Mouse (Mus musculus) ES-E14 (cell line): Measurements from ENCODE around the gene Gm49380. TPM values are rescaled to one million over a fixed set of nuclear protein-coding genes. Genes with fewer than 3 reads are reported as not detected.

Source experiments
- DNase-seq: peaks from one replicate; pipeline ENCODE4 v3.0.0-alpha.2; 2013; ENCODE audit warnings: low read depth, low spot score
- H3K27ac ChIP-seq: 2 replicates; pipeline ENCODE4 v1.5.1; 2012; ENCODE audit warnings: low read depth, mild to moderate bottlenecking, low read length, moderate library complexity, mixed read lengths; ENCODE audit not compliant: poor library complexity, insufficient read depth, severe bottlenecking
- H3K36me3 ChIP-seq: 2 replicates; pipeline ENCODE4 v1.6.1; 2012; ENCODE audit warnings: mild to moderate bottlenecking, low read length, moderate library complexity, mixed read lengths; ENCODE audit not compliant: control insufficient read depth, poor library complexity, insufficient read depth, severe bottlenecking
- H3K4me1 ChIP-seq, 2 experiments: fragments of 150-350 bp in 1 of 2; sonication (generic) in 1 of 2; 2 replicates each; pipeline ENCODE4 v1.6.1; 2012; ENCODE audit warnings: low read length in 2 of 2, mild to moderate bottlenecking in 1 of 2, mixed read lengths in 1 of 2; ENCODE audit not compliant: control insufficient read depth in 2 of 2, insufficient read depth in 2 of 2, poor library complexity in 1 of 2
- H3K4me3 ChIP-seq, 2 experiments: fragments of 150-350 bp in 1 of 2; sonication (generic) in 1 of 2; 2 replicates each; pipeline ENCODE4 v1.5.1; 2012; ENCODE audit warnings: low read length in 2 of 2, low read depth in 1 of 2, mild to moderate bottlenecking in 1 of 2, mixed read lengths in 1 of 2; ENCODE audit not compliant: insufficient read depth in 1 of 2, poor library complexity in 1 of 2, severe bottlenecking in 1 of 2
- H3K9ac ChIP-seq: 2 replicates; pipeline ENCODE4 v1.6.1; 2012; ENCODE audit warnings: low read depth, mild to moderate bottlenecking, low read length, mixed read lengths; ENCODE audit not compliant: poor library complexity, insufficient read depth, severe bottlenecking
- H3K9me3 ChIP-seq: fragments of 150-350 bp; sonication (generic); 2 replicates; pipeline ENCODE4 v1.6.1; 2012; ENCODE audit warnings: low read depth, mild to moderate bottlenecking, low read length; ENCODE audit not compliant: control insufficient read depth, insufficient read depth
- CHD2 ChIP-seq: IDR thresholded peaks from 2 replicates; pipeline ENCODE4 v1.6.1; 2014; ENCODE audit warnings: mild to moderate bottlenecking, low read depth, low read length, inconsistent platforms
- HCFC1 ChIP-seq: IDR thresholded peaks from 2 replicates; pipeline ENCODE4 v1.6.1; 2012; ENCODE audit warnings: low read length, inconsistent platforms, borderline replicate concordance; ENCODE audit not compliant: insufficient read depth
- MAFK ChIP-seq: IDR thresholded peaks from 2 replicates; pipeline ENCODE4 v1.6.1; 2014; ENCODE audit warnings: mild to moderate bottlenecking, low read depth, low read length, inconsistent platforms; ENCODE audit not compliant: insufficient read depth
- ZC3H11A ChIP-seq: IDR thresholded peaks from 2 replicates; pipeline ENCODE4 v1.6.1; 2012; ENCODE audit warnings: low read depth, mild to moderate bottlenecking, inconsistent platforms, low read length, borderline replicate concordance
- ZNF384 ChIP-seq: IDR thresholded peaks from 2 replicates; pipeline ENCODE4 v1.6.1; 2012; ENCODE audit warnings: low read depth, low read length, inconsistent platforms
- in situ Hi-C, 2 experiments: fragments of 600-800 bp; cut with MboI; formaldehyde crosslinking; loops; one replicate each; pipeline ENCODE4 v1.15.1; 2025; ENCODE audit warnings: low sequenced_read_pairs in 2 of 2, inconsistent platforms in 1 of 2; ENCODE audit not compliant: unreplicated experiment in 2 of 2
- total RNA-seq: library from RNA; depleted of rRNA; stranded (reverse); fragments of 300-350 nt; gene quantifications from 2 replicates; pipeline ENCODE4 v1.2.3, GENCODE M21; 2012

The Gm49380 gene
- total RNA-seq, 1 experiment = 0.18 TPM

GRCm38 (mm10) chr9:44033317-44033716, 80.0 kb downstream of the Gm49380 start:
- Histone ChIP-seq H3K9me3 (no peaks in the 10 kb centered on the region), H3K4me1 (peaks cover 0 to 17% of the 10 kb centered on the region in 2 experiments; a peak in 2 of 4 replicates), H3K9ac (no peak overlapping the region), H3K36me3 (no peaks in the 10 kb centered on the region), H3K4me3 (no peak overlapping the region), H3K27ac (no peak overlapping the region)
- TF ChIP-seq ZNF384 = no peak
- no peak for TF ChIP-seq HCFC1
- no peak for TF ChIP-seq CHD2
- TF ChIP-seq ZC3H11A = no peak
- TF ChIP-seq MAFK = no peak
- no peak for DNase-seq
- in situ Hi-C loops = no loop called here

GRCm38 (mm10) chr9:44031946-44032345, 81.4 kb downstream of the Gm49380 start:
- no peak overlapping the region for H3K4me3 ChIP-seq
- TF ChIP-seq HCFC1 = no peak
- no peak for TF ChIP-seq ZC3H11A
- TF ChIP-seq MAFK = no peak
- no peak for TF ChIP-seq CHD2
- TF ChIP-seq ZNF384 = no peak
- no peak for DNase-seq
- no peaks in the 10 kb centered on the region for H3K36me3 ChIP-seq
- H3K9me3 ChIP-seq = no peaks in the 10 kb centered on the region
- peaks cover 0 to 15% of the 10 kb centered on the region in 2 experiments; a peak in 2 of 4 replicates for H3K4me1 ChIP-seq
- H3K9ac ChIP-seq = no peak overlapping the region
- no peak overlapping the region for H3K27ac ChIP-seq
- in situ Hi-C loops = no loop called here

- Histone ChIP-seq H3K9me3 (no peaks in the 10 kb centered on the region), H3K36me3 (no peaks in the 10 kb centered on the region), H3K4me3 (no peak overlapping the region), H3K9ac (no peak overlapping the region), H3K4me1 (peaks cover 0 to 12% of the 10 kb centered on the region in 2 experiments; a peak in 2 of 4 replicates), H3K27ac (no peak overlapping the region)
- no peak for DNase-seq
- TF ChIP-seq MAFK (no peak), ZNF384 (no peak), HCFC1 (no peak), CHD2 (no peak), ZC3H11A (no peak)
- in situ Hi-C loops = no loop called here
Measured at GRCm38 (mm10) chr9:44031079-44031478, 82.2 kb downstream of the Gm49380 start.

- Histone ChIP-seq H3K4me1 (peaks cover 0 to 10% of the 10 kb centered on the region in 2 experiments; a peak in 2 of 4 replicates), H3K9ac (no peak overlapping the region), H3K36me3 (no peaks in the 10 kb centered on the region), H3K9me3 (no peaks in the 10 kb centered on the region), H3K27ac (no peak overlapping the region), H3K4me3 (no peak overlapping the region)
- in situ Hi-C loops = no loop called here
- TF ChIP-seq ZNF384 = no peak
- no peak for TF ChIP-seq ZC3H11A
- no peak for TF ChIP-seq CHD2
- TF ChIP-seq HCFC1 = no peak
- no peak for DNase-seq
Measured at GRCm38 (mm10) chr9:44030646-44031045, 82.7 kb downstream of the Gm49380 start.
